Mouse (Mus musculus) heart, embryonic 16.5 days (tissue): ENCODE results near the gene Prdm16. TPM values are rescaled to one million over a fixed set of nuclear protein-coding genes. Genes with fewer than 3 reads are reported as not detected.

ENCODE experiments used
- ATAC-seq: fragments of 200-750 bp; cut with Nextera tagmentation; replicated peaks from 2 replicates; pipeline ENCODE4 v1.8.0; 2017; ENCODE audit warnings: moderate number of reproducible peaks; ENCODE audit not compliant: insufficient read depth, low FRiP score; ENCODE audit errors: extremely low read depth
- H3K27ac ChIP-seq: fragments of 300-500 bp; sonication (generic); 2 replicates; pipeline ENCODE4 v1.5.1; 2014; ENCODE audit warnings: mild to moderate bottlenecking, low read length, control low read depth, moderate library complexity
- H3K27me3 ChIP-seq: fragments of 300-500 bp; sonication (generic); 2 replicates; pipeline ENCODE4 v1.6.1; 2014; ENCODE audit warnings: low read length, mixed read lengths; ENCODE audit not compliant: control insufficient read depth, insufficient read depth
- H3K36me3 ChIP-seq: fragments of 300-500 bp; sonication (generic); 2 replicates; pipeline ENCODE4 v1.6.1; 2014; ENCODE audit not compliant: control insufficient read depth, insufficient read depth
- H3K4me1 ChIP-seq: fragments of 300-500 bp; sonication (generic); 2 replicates; pipeline ENCODE4 v1.6.1; 2014; ENCODE audit warnings: low read length, mixed read lengths; ENCODE audit not compliant: control insufficient read depth, insufficient read depth
- H3K4me2 ChIP-seq: fragments of 300-500 bp; sonication (generic); 2 replicates; pipeline ENCODE4 v1.6.1; 2014; ENCODE audit warnings: low read depth, mild to moderate bottlenecking, control low read depth, low read length
- H3K4me3 ChIP-seq: fragments of 300-500 bp; sonication (generic); 2 replicates; pipeline ENCODE4 v1.5.1; 2014; ENCODE audit warnings: mild to moderate bottlenecking, control low read depth, low read length
- H3K9ac ChIP-seq: fragments of 300-500 bp; sonication (generic); 2 replicates; pipeline ENCODE4 v1.6.1; 2014; ENCODE audit warnings: low read length, control low read depth
- H3K9me3 ChIP-seq: fragments of 300-500 bp; sonication (generic); replicated peaks from 2 replicates; pipeline ENCODE4 v1.6.1; 2016; ENCODE audit warnings: low read length; ENCODE audit not compliant: control insufficient read depth
- WGBS: fragments of 180-500 bp; shearing (Covaris S2); extraction: QIAGEN DNeasy Blood & Tissue Kit; methylation state at CpG from one replicate; pipeline ENCODE4 v1.1.7; 2014; 5-methylcytosine and 5-hydroxymethylcytosine counted together
- polyA plus RNA-seq: library from polyadenylated mRNA; unstranded; fragments of >200 nt; fragmentation: Nextera tagmentation; extraction: Ambion mirVana; gene quantifications from 2 replicates; pipeline ENCODE4 v1.2.1, GENCODE M21; 2015

Prdm16 gene
- polyA plus RNA-seq, 1 experiment from 2014 or later = 18.2 TPM

DNA sequence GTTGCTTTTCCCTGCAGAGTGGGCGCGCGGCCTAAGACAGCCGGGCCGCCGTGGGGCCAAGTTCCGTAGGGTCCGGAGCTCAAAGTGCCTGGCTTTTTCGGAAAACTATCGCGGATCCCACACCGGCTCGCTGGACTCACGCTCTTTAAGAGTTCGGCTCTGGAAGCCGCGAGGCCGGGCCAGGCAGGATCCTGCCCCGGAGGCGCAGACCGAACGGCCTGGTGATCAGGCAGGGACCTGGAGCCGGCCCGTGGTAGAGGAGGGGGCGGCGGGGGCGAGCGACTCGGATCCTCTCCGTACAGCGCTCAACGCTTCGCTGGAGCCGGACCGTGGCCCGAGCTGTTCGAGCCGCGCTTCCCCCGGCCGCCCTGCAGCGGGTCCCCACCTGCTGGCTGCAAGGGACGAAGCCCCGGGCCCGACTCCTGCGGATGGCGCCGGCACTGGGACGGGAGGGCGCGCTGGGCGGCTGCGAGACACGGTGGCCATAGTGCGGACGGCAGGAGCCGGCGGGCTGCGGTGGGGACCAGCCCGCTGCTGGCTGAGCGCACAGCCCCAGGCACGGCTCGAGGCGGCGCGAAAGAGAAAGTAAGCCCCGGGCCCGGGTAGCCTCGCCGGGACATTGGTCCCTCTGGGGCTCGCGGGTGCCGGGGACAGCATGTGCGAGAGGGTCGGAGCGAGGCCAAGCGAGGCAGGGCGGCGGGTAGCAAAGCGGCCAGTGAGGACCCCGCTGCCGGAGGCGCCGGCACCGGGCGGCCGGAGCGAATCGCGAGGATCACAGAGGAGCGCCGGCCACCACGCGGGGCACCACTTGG lies 1.2 kb downstream of the Prdm16 start:
- Histone ChIP-seq H3K4me1 (peaks cover 17% of the 10 kb centered on the region), H3K4me3 (peak overlapping the region; percentile 78), H3K36me3 (no peaks in the 10 kb centered on the region), H3K9me3 (no peaks in the 10 kb centered on the region), H3K9ac (peak overlapping the region; percentile 81), H3K4me2 (peak overlapping the region; percentile 65), H3K27me3 (peaks cover 47% of the 10 kb centered on the region), H3K27ac (peak overlapping the region; percentile 96)
- WGBS = under 1% methylated on average over 83 of the region's 94 CpGs
- peak; percentile 10; the same call in 1 of the 2 replicates for ATAC-seq

DNA sequence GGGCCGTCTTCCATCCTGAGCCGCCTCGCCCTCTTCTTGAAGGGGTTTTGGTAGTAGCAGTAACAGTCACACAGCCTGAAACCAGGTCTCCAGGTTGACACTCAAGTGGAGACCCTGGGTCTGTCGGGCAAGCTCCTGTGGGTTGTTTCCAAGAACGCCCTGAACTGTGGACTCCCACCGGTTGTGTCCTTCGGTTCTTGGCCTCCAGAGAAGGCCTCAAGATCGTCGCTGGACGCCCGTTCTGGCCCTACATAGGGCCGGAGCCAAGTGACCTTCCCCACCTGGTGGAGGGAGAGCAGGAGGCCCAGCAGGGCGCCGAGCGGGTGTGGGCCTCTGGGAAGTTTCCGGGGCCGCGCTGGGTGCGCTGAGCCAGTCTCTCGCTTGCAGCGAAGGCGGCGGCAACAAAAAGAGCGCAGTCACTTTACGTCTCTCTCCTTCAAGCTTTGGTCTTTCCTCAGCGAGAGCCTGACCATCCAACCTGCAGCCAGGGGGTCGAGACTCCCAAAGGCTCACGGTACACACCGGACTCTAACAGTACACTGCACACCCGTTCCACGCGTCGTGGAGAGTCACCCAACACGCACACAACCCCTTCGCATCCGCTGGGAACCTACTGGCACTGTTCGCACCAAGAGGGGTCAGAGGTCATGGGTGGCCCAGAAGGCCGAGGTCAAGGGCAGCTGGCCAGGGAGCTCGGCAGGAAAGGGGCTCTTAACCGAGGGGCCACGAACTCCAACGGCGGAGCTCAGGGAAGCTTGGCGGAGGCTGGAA lies 2.0 kb downstream of the Prdm16 start:
- peak overlapping the region; percentile 78 for H3K4me3 ChIP-seq
- peak overlapping the region; percentile 65 for H3K4me2 ChIP-seq
- H3K4me1 ChIP-seq = peaks cover 22% of the 10 kb centered on the region
- WGBS = 15% methylated on average over 44 of the region's 44 CpGs
- peak overlapping the region; percentile 96 for H3K27ac ChIP-seq
- peaks cover 45% of the 10 kb centered on the region for H3K27me3 ChIP-seq
- ATAC-seq = no peak
- H3K9ac ChIP-seq = peak overlapping the region; percentile 81
- no peaks in the 10 kb centered on the region for H3K9me3 ChIP-seq
- H3K36me3 ChIP-seq = no peaks in the 10 kb centered on the region

DNA sequence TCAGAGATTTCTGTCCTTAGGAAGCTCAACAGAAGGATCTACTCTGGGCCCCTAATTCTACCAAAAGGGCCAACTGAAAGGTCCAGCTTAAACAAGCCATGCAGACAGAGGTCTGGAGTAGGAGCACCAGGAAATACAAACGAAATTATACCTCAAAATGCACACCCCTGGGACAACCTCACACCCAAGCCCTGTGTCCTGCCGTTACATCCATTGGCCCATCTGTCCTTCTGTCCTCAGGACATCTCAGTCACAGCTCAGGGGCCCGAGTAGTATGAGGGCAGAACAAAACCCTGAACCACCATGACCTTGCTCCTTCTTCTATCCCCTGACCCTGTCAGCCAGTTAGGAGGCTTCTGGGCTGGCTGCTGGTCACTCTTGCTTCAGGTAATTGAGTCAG lies 2.7 kb downstream of the Prdm16 start:
- peaks cover 39% of the 10 kb centered on the region for H3K27me3 ChIP-seq
- no peak for ATAC-seq
- no peaks in the 10 kb centered on the region for H3K36me3 ChIP-seq
- peak overlapping the region; percentile 96 for H3K27ac ChIP-seq
- H3K4me2 ChIP-seq = peak overlapping the region; percentile 65
- WGBS = 34% methylated on average over 3 of the region's 3 CpGs
- peak overlapping the region; percentile 81 for H3K9ac ChIP-seq
- no peaks in the 10 kb centered on the region for H3K9me3 ChIP-seq
- H3K4me1 ChIP-seq = peaks cover 20% of the 10 kb centered on the region
- peak overlapping the region; percentile 78 for H3K4me3 ChIP-seq

GRCm38 (mm10) chr4:154632800-154633764 lies 3.6 kb downstream of the Prdm16 start:
- WGBS = 32% methylated on average over 14 of the region's 14 CpGs
- Histone ChIP-seq H3K4me3 (peak overlapping the region; percentile 78), H3K4me1 (peaks cover 23% of the 10 kb centered on the region), H3K9ac (peak overlapping the region; percentile 81), H3K4me2 (peak overlapping the region; percentile 65), H3K27ac (peak overlapping the region; percentile 51), H3K27me3 (peaks cover 38% of the 10 kb centered on the region), H3K36me3 (no peaks in the 10 kb centered on the region), H3K9me3 (no peaks in the 10 kb centered on the region)
- no peak for ATAC-seq

- no peak overlapping the region for H3K9ac ChIP-seq
- 42% methylated on average over 3 of the region's 3 CpGs for WGBS
- peaks cover 26% of the 10 kb centered on the region for H3K27me3 ChIP-seq
- no peak for ATAC-seq
- H3K4me1 ChIP-seq = peaks cover 45% of the 10 kb centered on the region
- no peak overlapping the region for H3K27ac ChIP-seq
- no peaks in the 10 kb centered on the region for H3K9me3 ChIP-seq
- peak overlapping the region; percentile 65 for H3K4me2 ChIP-seq
- H3K4me3 ChIP-seq = no peak overlapping the region
- no peaks in the 10 kb centered on the region for H3K36me3 ChIP-seq
Observed at GRCm38 (mm10) chr4:154630763-154631162, 5.9 kb downstream of the Prdm16 start.

- Histone ChIP-seq H3K36me3 (no peaks in the 10 kb centered on the region), H3K4me2 (no peak overlapping the region), H3K9me3 (no peaks in the 10 kb centered on the region), H3K9ac (no peak overlapping the region), H3K27me3 (peaks cover 9% of the 10 kb centered on the region; the same call in 1 of the 2 replicates), H3K4me3 (no peak overlapping the region), H3K27ac (0 out of 2 replicates have a peak overlapping the region, but pooled peaks have one; percentile 4), H3K4me1 (peaks cover 54% of the 10 kb centered on the region)
- ATAC-seq = no peak
- 76% methylated on average over 5 of the region's 5 CpGs for WGBS
Observed at GRCm38 (mm10) chr4:154627419-154628142, 9.1 kb downstream of the Prdm16 start.

- Histone ChIP-seq H3K4me3 (no peak overlapping the region), H3K36me3 (no peaks in the 10 kb centered on the region), H3K27ac (peak overlapping the region; percentile 41; the same call in 1 of the 2 replicates), H3K4me2 (no peak overlapping the region), H3K9me3 (no peaks in the 10 kb centered on the region), H3K9ac (no peak overlapping the region), H3K27me3 (peaks cover 8% of the 10 kb centered on the region; the same call in 1 of the 2 replicates), H3K4me1 (peaks cover 59% of the 10 kb centered on the region)
- no peak for ATAC-seq
- 46% methylated on average over 2 of the region's 2 CpGs for WGBS
Observed at GRCm38 (mm10) chr4:154626282-154626681, 10.4 kb downstream of the Prdm16 start.

DNA sequence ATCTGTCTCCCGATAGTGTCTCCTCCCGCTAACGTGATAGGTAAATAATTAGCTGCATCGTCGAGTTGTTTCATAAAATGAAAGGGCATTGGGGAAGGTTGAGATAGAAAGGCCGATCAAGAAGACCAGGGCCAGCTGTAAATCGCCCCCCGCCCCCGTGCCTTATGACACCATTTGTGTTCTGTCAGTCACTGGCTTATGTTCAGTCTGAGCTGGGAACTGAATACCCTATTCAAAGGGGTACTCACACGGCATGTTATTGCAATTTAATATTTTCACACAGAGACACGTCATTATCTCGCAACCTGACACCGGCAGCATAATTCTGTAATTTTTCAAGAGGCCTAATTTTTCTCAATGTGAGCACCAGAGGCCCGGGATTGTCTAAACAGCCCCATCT lies 11.0 kb downstream of the Prdm16 start:
- Histone ChIP-seq H3K36me3 (no peaks in the 10 kb centered on the region), H3K27ac (no peak overlapping the region), H3K4me2 (no peak overlapping the region), H3K9ac (no peak overlapping the region), H3K9me3 (no peaks in the 10 kb centered on the region), H3K4me1 (peaks cover 54% of the 10 kb centered on the region), H3K27me3 (peaks cover 4% of the 10 kb centered on the region; the same call in 1 of the 2 replicates), H3K4me3 (no peak overlapping the region)
- WGBS = 57% methylated on average over 14 of the region's 14 CpGs
- ATAC-seq = no peak
